Mouse (Mus musculus): Measurements from ENCODE around the gene Gpx3. TPM values are rescaled to one million over a fixed set of nuclear protein-coding genes. Genes with fewer than 3 reads are reported as not detected.
"Not testable (repeated sequence)": the region's sequence is repeated elsewhere in the genome, so short reads cannot be mapped to it uniquely, and the experiment has no call there.

The Gpx3 gene
- polyA plus RNA-seq, 1 experiment from 2014 or later: 18.0 TPM

GRCm38 (mm10) chr11:54957708-54958107, 55.5 kb downstream of the Gpx3 start:
- 89% methylated on average over 3 of the region's 3 CpGs for WGBS
- H3K27me3 ChIP-seq (replicated peaks; ENCODE audit: control insufficient read depth, insufficient read depth, low read length); H3K9ac ChIP-seq (replicated peaks; ENCODE audit: low read depth, low read length); H3K4me1 ChIP-seq (replicated peaks; ENCODE audit: control insufficient read depth, insufficient read depth, low read length); H3K4me3 ChIP-seq (replicated peaks; ENCODE audit: low read length); H3K27ac ChIP-seq (ENCODE audit: low read length); ATAC-seq; H3K9me3 ChIP-seq (ENCODE audit: control insufficient read depth, low read length); H3K36me3 ChIP-seq (ENCODE audit: control insufficient read depth, insufficient read depth); H3K4me2 ChIP-seq (ENCODE audit: low read length): not testable (repeated sequence)

- ATAC-seq: no peak
- H3K27me3 ChIP-seq (replicated peaks; ENCODE audit: control insufficient read depth, insufficient read depth, low read length): no peaks in the 10 kb centered on the region
- 59% methylated on average over 3 of the region's 3 CpGs for WGBS
- no peak overlapping the region for H3K4me2 ChIP-seq (ENCODE audit: low read length)
- H3K4me1 ChIP-seq (replicated peaks; ENCODE audit: control insufficient read depth, insufficient read depth, low read length): peaks cover 5% of the 10 kb centered on the region; the same call in 1 of the 2 replicates
- H3K9me3 ChIP-seq (ENCODE audit: control insufficient read depth, low read length): no peaks in the 10 kb centered on the region
- H3K36me3 ChIP-seq (ENCODE audit: control insufficient read depth, insufficient read depth): no peaks in the 10 kb centered on the region
- H3K27ac ChIP-seq (ENCODE audit: low read length): no peak overlapping the region
- no peak overlapping the region for H3K9ac ChIP-seq (replicated peaks; ENCODE audit: low read depth, low read length)
- no peak overlapping the region for H3K4me3 ChIP-seq (replicated peaks; ENCODE audit: low read length)
Measured at GRCm38 (mm10) chr11:54958571-54959073, 56.4 kb downstream of the Gpx3 start.

Other genes starting within 250 kb of the Gpx3 start
- 184 and 205 TPM in 2 replicates for gene Cdc42se2, start 114.8 kb upstream of the Gpx3 start, polyA plus RNA-seq (2015; fragmentation: Nextera tagmentation; extraction: Ambion mirVana)
- gene Lyrm7, start 41.5 kb upstream of the Gpx3 start, polyA plus RNA-seq (2015; fragmentation: Nextera tagmentation; extraction: Ambion mirVana): 14.2 and 17.6 TPM in 2 replicates
- 685 and 697 TPM in 2 replicates for gene Hint1, start 36.1 kb upstream of the Gpx3 start, polyA plus RNA-seq (2015; fragmentation: Nextera tagmentation; extraction: Ambion mirVana)
- 12.7 and 13.2 TPM in 2 replicates for gene Tnip1, start 60.5 kb downstream of the Gpx3 start, polyA plus RNA-seq (2015; fragmentation: Nextera tagmentation; extraction: Ambion mirVana)
- 40.9 and 53.0 TPM in 2 replicates for gene Anxa6, start 131.0 kb downstream of the Gpx3 start, polyA plus RNA-seq (2015; fragmentation: Nextera tagmentation; extraction: Ambion mirVana)
- 0.29 TPM in 1 of 2 replicates, not detected in the other for gene Ccdc69, start 175.7 kb downstream of the Gpx3 start, polyA plus RNA-seq (2015; fragmentation: Nextera tagmentation; extraction: Ambion mirVana)
- gene Gm2a, start 195.7 kb downstream of the Gpx3 start, polyA plus RNA-seq (2015; fragmentation: Nextera tagmentation; extraction: Ambion mirVana): 20.9 and 21.4 TPM in 2 replicates
- gene Slc36a3, start 249.3 kb downstream of the Gpx3 start, polyA plus RNA-seq (2015; fragmentation: Nextera tagmentation; extraction: Ambion mirVana): not detected in 2 replicates